Mouse (Mus musculus) frontal cortex, adult 2 months (tissue): Measurements from ENCODE around the gene Raly. TPM values are rescaled to one million over a fixed set of nuclear protein-coding genes. Genes with fewer than 3 reads are reported as not detected.

ENCODE experiments used
- DNase-seq, 2 experiments: peaks; one replicate each; pipeline ENCODE4 v3.0.0; 2022; ENCODE audit warnings: low spot score in 1 of 2; ENCODE audit errors: extremely low spot score in 1 of 2
- polyA plus RNA-seq: library from polyadenylated mRNA; depleted of rRNA; stranded (reverse); fragments of >200 nt; gene quantifications from 2 replicates; pipeline ENCODE4 v1.2.3, GENCODE M21; 2012; rRNA removed

Raly gene
- polyA plus RNA-seq, result 115 and 116 TPM in 2 replicates

DNA sequence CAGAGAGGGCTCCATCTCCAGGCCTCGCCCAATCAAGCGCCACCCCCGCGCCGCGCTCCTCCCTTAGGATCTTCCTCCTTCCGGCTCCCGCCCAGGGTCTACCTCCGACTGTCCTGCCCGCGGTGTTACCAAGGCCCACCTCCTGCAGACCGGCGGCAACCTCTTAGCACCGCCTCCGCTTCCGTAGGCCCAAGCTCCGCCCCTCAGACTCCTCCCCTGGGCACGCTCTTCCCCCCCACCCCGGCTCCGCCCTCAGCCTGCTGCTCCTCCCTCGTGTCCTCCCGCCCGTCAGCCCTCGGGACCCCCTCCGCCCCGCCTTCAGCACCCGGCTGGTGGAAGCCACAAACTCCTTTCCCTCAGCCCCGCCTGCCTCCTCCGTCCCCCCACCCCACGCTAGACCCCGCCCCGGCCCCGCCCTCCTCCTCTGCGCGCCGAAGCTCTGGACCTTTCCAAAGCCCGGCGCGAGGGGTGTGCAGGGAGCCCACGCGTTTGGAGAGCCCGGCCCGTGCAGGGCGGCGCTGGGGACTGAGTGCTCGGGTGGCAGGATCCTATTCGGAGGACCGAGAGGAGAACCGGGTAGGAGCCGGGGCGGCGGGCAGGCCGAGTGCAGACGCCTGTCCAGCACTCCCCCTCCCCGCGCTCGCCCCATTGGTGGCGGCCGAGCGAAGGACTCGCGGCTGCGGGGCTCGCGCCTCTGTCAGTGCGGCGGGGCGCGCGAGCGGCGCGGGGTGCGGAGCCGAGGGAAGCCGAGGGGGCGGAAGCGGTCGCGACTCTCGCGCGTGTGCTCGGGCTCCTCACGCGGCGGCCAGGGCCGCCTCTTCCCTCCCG lies at the start of gene Raly, which contains the start of gene a:
Gene Raly (plus strand): TSS at position 441 of the 828 bp plus-strand sequence.
Gene a (plus strand): TSS at position 747 of the 828 bp plus-strand sequence.
- DNase-seq, result peak; percentile 89 to 96

DNA sequence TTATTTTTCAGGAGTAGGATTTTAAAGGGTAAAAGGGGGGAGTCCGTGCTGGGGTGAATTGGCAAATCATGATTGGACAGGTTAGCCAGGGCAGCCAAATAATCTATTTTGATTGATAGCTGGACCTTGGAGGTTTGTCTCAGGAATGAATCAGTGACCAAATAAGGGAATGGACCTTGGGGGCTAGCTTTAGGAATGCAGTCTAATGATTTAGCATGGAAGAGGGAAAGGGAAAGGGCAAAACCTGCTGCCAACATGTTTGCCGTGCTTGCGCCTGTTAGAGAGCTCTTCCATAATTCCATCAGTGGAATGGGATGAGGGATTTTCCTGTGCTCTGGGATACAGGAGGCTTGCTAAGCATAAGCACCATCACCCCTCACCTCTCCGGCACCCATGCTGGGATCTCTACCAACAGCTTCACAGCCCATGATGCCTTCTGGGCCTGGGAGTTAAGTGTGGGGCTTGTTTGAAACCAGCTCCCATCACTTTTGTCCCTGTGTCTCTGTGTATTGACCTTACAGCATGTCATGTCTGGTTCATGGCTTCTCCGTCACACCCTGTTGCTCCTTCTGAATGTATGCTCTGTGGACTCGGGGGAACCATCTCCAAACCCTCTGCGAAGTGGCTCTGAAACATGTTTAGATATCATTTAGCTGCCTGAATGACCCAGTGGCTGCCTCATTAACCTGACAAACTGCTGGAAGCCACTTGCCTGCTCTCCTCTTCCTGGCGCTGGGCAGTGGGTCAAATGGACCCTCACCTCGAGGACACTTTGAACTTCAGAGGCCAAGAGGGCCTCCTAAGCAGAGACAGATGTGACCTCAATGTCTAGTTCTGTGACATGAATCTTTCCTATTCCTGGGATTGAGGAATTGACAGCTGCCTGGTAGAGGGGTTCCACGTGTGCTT lies 47.7 kb upstream of the Raly start:
- no peak for DNase-seq

DNA sequence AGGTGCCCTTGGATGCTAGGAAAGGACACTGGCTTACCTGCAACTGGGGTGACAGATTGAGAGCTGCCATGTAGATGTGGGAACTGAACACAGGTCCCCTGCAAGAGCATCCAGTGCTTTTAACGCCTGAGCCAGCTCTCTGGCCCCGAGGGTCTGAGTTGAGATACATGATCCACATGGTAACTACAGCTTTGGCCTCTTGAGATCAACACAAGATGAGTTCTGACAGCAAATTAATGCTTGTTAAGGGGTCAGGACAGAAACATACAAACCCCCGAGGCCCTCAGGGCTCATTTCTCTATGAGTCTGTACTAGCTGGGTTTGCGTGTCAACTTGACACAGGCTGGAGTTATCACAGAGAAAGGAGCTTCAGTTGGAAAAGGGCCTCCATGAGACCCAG lies 47.0 kb upstream of the Raly start:
- no peak for DNase-seq

DNA sequence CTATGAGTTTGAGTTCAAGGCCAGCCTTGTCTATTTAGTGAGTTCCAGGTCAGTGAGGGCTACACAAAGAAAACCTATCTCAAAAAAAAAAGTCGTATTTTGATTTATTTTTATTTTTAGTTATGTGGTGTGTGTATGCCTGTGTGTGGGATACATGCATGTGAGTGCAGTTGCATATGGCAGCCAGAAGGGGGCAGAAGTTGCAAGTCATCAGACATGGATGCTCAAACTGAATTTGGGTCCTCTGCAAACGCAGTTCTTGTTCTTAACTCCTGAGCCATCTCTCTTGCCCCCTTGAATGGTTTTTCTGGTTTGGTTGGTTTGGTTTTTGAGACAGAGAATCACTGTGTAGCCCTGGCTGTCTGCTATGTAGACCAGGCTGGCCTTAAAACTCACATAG lies 42.5 kb upstream of the Raly start:
- DNase-seq, result no peak

DNA sequence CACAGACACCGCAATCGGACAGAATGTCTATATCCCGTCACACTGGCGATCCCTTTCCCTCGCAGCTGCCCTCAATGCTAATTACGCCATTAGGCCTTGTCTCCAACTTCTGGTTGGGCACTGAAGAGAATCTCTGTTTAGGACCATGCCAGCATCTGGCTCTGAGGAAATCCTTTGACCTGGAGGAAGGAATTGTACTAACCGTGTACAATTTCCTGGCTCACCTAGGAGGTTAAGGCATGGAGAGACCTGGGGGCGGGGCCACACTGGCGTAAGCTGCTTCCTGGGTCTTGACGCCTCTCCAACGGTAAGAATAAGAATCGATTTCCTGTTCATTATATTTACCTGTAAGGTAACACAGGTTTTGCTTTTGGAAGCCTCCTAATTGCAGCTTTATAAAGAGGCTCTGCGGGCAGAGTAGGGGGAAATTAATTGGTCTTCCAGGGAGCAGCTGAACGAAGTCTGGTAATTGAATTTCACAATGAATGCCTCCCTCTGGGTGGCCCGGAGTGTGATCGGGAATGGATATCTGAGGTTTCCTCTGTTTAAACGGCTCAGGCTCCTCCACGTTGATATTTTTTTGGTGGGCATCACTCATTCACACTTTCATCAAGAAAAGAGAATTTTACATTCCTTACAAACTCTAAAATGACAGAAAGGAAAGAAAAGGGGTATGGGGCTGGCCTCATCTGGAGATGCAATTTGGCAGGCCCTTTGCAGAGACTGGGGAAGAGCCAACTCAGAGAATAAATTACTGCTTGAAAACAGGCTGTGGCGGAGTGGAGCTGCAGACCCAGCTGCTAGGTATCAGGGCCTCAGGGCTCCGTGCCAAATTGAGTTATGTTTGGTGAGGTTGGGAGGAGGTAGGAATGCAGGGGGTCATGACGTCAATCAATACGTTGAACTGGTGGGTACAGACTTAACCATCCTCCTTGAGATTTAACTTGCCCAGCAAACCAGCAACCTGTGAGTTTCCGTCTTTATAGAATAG lies 41.6 kb upstream of the Raly start:
- DNase-seq, result peak in 1 of 2 experiments; percentile 10

DNA sequence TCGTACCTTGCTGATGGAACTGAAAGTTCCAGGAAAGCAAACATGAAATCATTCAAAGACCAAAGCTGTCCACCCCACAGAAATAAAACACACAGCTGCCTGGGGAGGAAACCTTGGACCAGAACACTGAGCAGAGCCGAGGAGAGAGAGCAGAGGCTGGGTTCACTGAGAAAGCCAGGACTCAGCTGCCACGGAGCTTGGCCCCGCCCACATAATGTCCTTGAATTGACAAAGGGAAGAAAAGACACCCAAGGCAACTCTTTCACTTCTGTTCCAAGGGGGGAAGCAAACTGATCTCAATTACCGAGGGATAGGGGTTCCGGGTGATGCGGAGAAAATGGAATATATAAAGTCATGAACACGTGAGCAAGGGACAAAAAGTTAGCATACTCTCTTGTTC lies 39.0 kb upstream of the Raly start:
- no peak for DNase-seq

DNA sequence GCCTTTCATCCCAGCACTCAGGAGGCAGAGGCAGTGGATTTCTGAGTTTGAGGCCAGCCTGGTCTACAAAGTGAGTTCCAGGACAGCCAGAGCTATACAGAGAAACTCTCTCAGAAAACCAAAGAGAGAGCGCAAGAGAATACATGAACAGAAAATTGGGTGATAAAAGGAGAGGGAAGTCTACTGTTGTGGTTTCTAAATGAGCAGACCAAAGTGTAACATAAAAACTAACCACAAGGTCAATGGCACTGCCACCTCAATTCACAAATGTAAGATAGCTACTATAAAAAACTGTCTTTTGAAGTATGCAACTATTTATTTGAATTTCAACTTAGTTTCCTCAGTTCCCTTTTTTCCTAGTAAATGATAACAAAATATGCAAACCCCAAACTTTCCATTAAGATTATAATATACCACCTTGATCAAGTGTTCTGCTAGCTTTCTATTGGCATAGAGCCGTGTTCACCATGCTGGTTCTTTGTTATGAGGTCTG lies 36.8 kb upstream of the Raly start:
- DNase-seq, result no peak

DNA sequence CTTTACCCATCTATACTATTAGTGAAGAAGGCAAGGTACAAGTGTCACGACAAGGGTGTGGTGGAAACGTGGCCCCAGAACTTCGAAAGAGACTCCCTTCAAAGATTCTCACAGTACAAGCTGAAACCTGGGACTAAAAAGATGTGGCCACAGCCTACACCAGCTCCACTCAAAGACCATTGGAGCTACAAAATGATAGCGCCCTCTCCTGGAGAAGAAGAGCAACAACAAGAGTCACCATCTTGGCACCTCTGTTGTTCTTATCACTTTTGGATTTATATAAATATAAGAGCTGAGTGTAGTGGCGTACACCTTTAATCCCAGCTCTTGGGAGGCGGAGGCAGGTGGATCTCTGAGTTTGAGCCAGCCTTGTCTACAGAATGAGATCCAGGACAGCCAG lies 35.1 kb upstream of the Raly start:
- no peak for DNase-seq

DNA sequence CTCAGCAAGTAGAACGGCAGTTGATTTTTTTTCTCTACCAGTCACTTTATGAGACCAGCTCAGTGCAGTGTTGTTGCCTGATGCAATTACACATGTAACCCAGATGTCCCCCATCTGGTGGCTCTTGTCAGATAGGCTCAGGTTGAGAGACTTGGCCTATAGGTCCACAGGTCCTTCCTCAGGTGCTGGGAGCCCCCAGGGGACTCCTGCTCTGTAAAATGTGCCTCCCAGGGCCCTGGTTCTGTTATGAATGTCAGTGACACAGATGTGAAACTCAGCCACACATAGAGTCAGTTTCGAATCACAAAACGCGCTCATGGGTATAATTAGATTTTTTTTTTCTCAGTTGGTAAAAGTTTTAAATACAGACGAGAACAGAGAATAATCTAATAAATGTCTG lies 33.2 kb upstream of the Raly start:
- no peak for DNase-seq

DNA sequence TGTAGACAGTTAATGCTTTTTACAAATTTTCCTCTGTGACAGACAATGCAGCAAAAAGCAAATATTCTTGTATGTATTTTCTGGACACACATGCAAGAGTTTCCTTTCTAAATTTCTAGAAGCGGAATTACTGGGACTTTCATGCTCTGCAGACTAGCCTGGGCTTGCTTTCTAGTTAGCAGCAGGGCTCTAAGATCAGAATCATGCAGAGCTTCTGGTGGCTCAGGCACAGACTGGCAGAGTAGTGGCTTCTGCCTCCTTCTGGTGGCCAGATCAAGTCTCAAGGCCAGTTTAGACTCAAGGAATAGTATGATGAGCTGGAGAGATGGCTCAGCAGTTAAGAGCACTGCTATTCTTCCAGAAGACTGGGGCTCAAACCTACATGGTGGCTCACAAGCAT lies 32.4 kb upstream of the Raly start:
- DNase-seq, result no peak

DNA sequence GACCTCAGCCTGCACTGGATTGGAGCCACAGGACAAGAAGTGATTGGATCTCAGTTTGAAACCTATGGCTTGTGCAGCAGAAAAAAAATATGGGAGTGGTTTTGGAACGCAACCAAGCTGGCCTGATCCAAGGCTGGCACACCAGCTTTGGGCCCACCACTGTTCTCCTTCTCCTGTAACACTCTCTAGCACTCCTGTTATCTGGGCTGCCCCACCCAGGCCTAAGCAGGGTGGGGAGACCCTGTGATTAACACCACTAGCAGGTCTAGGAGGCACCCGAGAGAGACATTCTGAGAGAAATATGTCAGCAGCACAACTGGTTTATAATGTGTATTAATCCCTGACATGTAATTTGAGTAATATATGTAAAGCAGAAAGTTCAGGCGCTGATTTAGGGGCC lies 27.7 kb upstream of the Raly start:
- no peak for DNase-seq

DNA sequence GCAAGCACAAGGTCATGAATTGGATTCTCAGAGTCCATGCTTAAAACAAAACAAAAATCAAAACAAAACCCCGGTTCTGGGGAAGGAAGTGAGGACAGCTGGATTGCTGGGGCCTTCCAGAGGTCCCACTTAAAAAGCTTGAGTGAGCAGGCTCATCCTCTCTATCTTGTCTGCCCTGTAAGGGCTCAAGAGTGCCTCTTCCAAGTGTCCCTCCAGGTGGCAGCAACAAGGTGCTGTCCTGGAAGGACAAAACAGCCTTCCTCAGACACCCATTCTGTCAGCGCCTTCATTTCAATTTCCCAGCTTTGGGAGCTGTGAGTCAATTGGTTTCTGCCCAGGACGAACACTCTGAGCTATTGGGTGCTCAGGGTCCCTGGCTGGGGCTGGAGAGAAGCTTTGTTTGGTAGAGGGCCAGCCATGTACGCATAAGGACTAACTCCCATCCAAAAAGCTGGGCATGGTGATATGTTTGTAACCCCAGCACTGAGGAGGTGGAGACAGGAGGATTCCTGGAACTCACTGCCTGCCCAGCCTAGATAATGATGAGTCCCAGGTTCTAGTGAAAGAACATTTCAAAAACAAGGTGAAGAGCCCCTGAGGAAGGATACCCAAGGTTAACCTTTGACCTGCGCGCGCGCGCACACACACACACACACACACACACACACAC lies 25.9 kb upstream of the Raly start:
- DNase-seq, result no peak

DNA sequence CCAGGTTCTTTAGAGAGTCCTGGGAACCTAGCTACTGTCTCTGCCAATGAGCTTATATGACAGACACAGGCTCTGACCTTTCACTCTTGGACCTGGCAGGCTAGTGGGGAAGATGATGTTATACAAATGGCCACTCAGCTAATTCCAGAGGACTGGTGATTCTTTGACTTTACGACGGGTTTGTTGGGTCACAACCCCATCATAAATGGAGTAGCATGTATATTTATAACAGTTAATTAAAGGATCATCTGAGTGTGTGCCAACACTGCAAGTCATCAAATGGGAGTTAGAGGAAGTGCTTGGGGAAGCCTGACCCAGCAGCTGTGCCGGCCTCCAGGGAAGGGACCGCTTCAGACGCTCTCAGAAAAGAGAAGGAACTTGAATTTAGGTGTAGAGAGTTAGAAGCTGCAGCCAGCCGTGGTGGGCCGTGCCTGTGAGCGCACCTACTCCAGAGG lies 25.3 kb upstream of the Raly start:
- no peak for DNase-seq

DNA sequence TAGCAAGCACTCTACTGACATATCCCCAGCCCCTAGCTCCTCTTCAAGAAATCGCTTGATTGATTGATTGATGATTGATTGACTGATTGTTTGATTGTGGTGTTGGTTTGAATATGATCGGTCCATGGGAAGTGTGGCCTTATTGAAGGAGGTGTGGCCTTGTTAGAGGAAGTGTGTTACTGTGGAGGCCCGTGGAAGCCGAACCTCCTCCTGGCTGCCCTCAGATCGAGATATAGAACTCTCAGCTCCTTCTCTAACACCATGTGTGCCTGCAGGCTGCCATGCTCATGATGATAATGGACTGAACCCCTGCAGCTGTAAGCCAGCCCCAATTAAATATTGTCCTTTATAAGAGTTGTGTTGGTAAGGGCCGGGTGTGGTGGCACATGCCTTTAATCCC lies 23.8 kb upstream of the Raly start:
- DNase-seq, result no peak

DNA sequence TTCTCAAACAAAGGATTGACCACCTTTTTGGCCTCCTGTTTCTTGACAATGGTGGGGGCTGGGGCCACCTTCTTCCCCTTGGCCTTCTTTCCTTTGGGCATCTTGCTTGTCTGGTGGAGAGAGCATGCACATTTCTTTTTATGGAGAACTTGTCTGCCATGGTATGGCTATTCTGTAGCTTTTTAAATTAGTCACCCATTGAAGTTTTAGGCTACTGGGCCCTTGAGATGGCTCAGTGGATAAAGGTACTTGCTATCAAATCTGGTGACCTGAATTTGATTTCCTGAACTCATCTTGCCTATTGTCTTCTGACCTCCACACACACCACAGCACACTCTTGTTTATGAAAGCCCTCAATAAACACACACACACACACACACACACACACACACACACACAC lies 21.0 kb upstream of the Raly start, which contains the start of gene Gm14214:
Gene Gm14214 (minus strand): TSS at position 101 of the 400 bp plus-strand sequence.
- DNase-seq, result no peak

DNA sequence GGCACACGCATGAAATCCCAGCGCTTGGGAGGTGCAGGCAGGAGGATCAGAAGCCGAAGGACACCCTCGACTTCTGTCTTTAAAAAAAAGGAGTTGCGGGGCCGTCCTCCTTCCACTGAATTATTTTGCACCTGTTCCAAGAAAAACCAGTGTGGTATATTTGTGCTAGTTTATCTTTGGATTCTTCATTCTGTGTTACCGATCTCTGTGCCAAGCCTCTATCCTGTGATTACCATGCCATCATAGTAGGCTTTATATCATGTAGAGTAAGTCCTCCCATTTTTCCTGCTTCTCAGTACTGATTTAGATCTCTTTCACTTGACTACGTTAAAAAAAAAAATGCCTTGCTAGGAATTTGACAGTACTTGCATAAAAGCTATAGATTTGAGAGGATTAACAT lies 19.3 kb upstream of the Raly start:
- DNase-seq, result no peak

DNA sequence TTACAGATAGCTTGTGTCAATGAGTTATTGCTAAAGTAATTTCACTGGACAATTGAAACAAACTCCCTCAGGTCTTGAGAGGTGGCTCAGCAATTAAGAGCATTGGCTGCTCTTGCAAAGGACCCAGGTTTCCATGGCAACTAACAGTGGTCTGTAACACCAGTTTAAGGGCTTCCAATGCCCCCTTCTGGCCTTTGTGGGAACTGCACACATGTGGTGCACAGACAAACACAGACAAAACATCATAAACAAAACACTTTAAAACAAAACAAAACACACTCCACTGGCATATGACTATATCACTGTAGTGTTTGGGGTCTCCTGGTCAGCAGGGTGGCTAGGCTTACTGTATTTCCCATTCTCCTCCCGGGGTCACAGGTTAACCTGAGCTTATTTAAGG lies 16.9 kb upstream of the Raly start:
- no peak for DNase-seq

DNA sequence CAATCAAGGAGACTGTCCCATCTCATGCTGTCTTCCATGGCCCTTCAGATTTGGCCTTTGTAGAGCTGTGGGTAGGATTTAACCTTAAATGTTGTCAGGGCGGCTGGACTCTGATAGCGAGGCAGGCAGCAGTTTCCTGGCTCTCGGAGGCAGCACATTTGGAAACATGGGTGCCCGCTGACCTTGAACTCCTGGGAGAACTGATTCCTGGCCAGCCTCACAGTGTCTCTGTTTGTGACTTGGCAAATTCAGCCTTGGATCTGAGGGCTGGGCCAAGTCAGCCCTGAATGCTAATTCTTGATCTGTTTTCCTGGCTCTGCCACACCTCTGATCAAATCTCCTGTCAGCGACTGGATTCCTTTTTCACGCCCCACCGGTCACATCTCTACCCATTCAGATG lies 14.4 kb upstream of the Raly start:
- DNase-seq, result no peak

DNA sequence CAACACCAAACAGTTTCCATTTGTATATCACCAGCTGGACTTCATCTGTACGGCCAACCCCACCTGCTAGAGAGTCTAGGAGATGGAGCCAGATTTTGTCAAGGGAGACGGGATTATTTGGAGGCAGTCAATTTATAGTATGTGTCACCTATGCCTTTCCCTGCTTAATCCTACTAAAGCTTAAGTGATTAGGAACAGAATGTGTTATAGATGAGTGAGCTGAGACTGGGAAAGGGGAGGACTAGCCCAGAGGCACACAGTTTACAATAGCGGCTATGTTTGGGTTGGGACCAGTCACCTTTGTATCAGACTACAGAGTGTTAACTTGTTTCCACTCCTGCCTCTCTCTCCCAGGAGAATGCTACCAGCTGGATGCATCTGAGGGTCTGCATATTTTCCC lies 11.2 kb upstream of the Raly start:
- no peak for DNase-seq

DNA sequence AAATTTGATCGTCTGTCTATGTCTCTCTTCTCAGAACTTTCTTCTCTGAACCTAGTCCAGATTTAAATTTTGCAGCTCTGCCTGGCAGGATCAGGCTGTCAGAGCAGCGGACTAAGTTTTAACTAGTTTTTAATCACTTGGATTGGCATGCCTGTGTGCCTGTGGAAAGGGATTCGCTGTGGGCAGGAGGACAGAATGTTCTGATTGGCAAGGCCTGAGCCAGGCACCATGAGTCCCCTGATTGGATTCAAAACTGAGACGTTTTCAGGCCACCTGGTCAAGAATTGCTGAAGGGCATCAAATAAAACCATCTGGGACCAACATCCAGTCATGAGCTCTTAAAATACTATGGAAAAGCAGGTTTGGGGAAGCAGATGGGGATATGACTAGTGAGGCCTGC lies 8.5 kb upstream of the Raly start:
- no peak for DNase-seq
